In genomic region chr7:66219028-66219793, GRCm38 (mm10) we compare ENCODE assay signal across 9 mouse cellular contexts.
DNase-seq lines count a peak whose midpoint lies in the region; ATAC-seq and TF ChIP-seq lines count a peak whose summit lies in the region.
"Had no signal": no experiment of that assay in that cellular context is flagged by ENCODE, and none has a peak within 500 bp of the region (broad histone marks: within the 10 kb centered on the region; RNA-seq: fewer than 3 reads in every experiment).

No protein-coding gene starts in this region.

- peak overlapping the region; percentile 55; the same call in 1 of the 2 replicates for H3K27ac ChIP-seq in hindbrain, postnatal 0 days
- H3K27ac ChIP-seq in hindbrain, embryonic 14.5 days = no peak overlapping the region
- peak overlapping the region; percentile 82 for H3K27ac ChIP-seq in embryonic facial prominence, embryonic 10.5 days (replicated peaks)
- peak overlapping the region; percentile 70; the same call in 1 of the 2 replicates for H3K27ac ChIP-seq in liver, embryonic 12.5 days

- 87% methylated on average over 4 of the region's 4 CpGs for WGBS in hindbrain, postnatal 0 days
- 84% methylated on average over 4 of the region's 4 CpGs for WGBS in hindbrain, embryonic 14.5 days
- 84% methylated on average over 4 of the region's 4 CpGs for WGBS in embryonic facial prominence, embryonic 10.5 days
- WGBS in liver, embryonic 12.5 days (ENCODE audit: insufficient replicate concordance) = 80% methylated on average over 4 of the region's 4 CpGs

- H3K4me3 ChIP-seq in hindbrain, postnatal 0 days (ENCODE audit: low read length) = no peak overlapping the region
- H3K4me3 ChIP-seq in hindbrain, embryonic 14.5 days (replicated peaks; ENCODE audit: low read length) = no peak overlapping the region
- H3K4me3 ChIP-seq in embryonic facial prominence, embryonic 10.5 days = no peak overlapping the region
- no peak overlapping the region for H3K4me3 ChIP-seq in liver, embryonic 12.5 days
- H3K4me3 ChIP-seq: forebrain, embryonic 12.5 days had no signal

- H3K9ac ChIP-seq in hindbrain, postnatal 0 days (replicated peaks; ENCODE audit: low read length) = no peak overlapping the region
- H3K9ac ChIP-seq in hindbrain, embryonic 14.5 days = no peak overlapping the region
- H3K9ac ChIP-seq in liver, embryonic 12.5 days = no peak overlapping the region
- H3K9ac ChIP-seq: forebrain, embryonic 12.5 days had no signal

- no peak for ATAC-seq in hindbrain, postnatal 0 days
- ATAC-seq in hindbrain, embryonic 14.5 days (ENCODE audit: low FRiP score) = no peak
- ATAC-seq in liver, embryonic 12.5 days = no peak
- ATAC-seq in erythroid progenitor cell, adult 5-6 weeks (replicated peaks; ENCODE audit: low FRiP score, poor library complexity, severe bottlenecking) = no peak

- TF ChIP-seq CTCF in hindbrain, postnatal 0 days (IDR thresholded peaks at IDR 0.05; ENCODE audit: low read depth) = no peak

- DNase-seq in hindbrain, postnatal 0 days (ENCODE audit: low spot score) = no peak
- no peak for DNase-seq in hindbrain, embryonic 14.5 days (ENCODE audit: low spot score)
- DNase-seq in A20 (ENCODE audit: low read depth, low spot score) = peak; percentile 41
- DNase-seq in embryonic facial prominence, embryonic 10.5 days (ENCODE audit: low spot score) = no peak
- no peak for DNase-seq in gastrocnemius, postnatal 25 days
- DNase-seq: cerebellum, adult 9-10 months had no signal

- no peaks in the 10 kb centered on the region for H3K9me3 ChIP-seq in hindbrain, postnatal 0 days (ENCODE audit: low read length)
- no peaks in the 10 kb centered on the region for H3K9me3 ChIP-seq in hindbrain, embryonic 14.5 days (ENCODE audit: control insufficient read depth, low read length)
- no peaks in the 10 kb centered on the region for H3K9me3 ChIP-seq in embryonic facial prominence, embryonic 10.5 days
- no peaks in the 10 kb centered on the region for H3K9me3 ChIP-seq in liver, embryonic 12.5 days (replicated peaks)
- H3K9me3 ChIP-seq: forebrain, embryonic 12.5 days had no signal

- H3K4me1 ChIP-seq in hindbrain, postnatal 0 days (ENCODE audit: insufficient read depth, low read length) = peaks cover 16% of the 10 kb centered on the region
- H3K4me1 ChIP-seq in hindbrain, embryonic 14.5 days (replicated peaks; ENCODE audit: control insufficient read depth, insufficient read depth, low read length) = peaks cover 12% of the 10 kb centered on the region; the same call in 1 of the 2 replicates
- peaks cover 48% of the 10 kb centered on the region for H3K4me1 ChIP-seq in embryonic facial prominence, embryonic 10.5 days
- peaks cover 35% of the 10 kb centered on the region for H3K4me1 ChIP-seq in liver, embryonic 12.5 days

- no peaks in the 10 kb centered on the region for H3K27me3 ChIP-seq in hindbrain, postnatal 0 days (ENCODE audit: insufficient read depth, low read length)
- H3K27me3 ChIP-seq in hindbrain, embryonic 14.5 days (ENCODE audit: control insufficient read depth, insufficient read depth, low read length) = no peaks in the 10 kb centered on the region
- H3K27me3 ChIP-seq in embryonic facial prominence, embryonic 10.5 days (replicated peaks; ENCODE audit: low read depth, poor library complexity, severe bottlenecking) = no peaks in the 10 kb centered on the region
- H3K27me3 ChIP-seq in liver, embryonic 12.5 days (replicated peaks) = no peaks in the 10 kb centered on the region
- H3K27me3 ChIP-seq: forebrain, embryonic 12.5 days had no signal

- no peak overlapping the region for H3K4me2 ChIP-seq in hindbrain, postnatal 0 days (ENCODE audit: low read depth, low read length)
- no peak overlapping the region for H3K4me2 ChIP-seq in hindbrain, embryonic 14.5 days (replicated peaks)
- H3K4me2 ChIP-seq in liver, embryonic 12.5 days = no peak overlapping the region

- H3K36me3 ChIP-seq in hindbrain, postnatal 0 days (ENCODE audit: insufficient read depth, low read length) = no peaks in the 10 kb centered on the region
- no peaks in the 10 kb centered on the region for H3K36me3 ChIP-seq in hindbrain, embryonic 14.5 days (replicated peaks; ENCODE audit: control insufficient read depth, insufficient read depth)
- no peaks in the 10 kb centered on the region for H3K36me3 ChIP-seq in embryonic facial prominence, embryonic 10.5 days (replicated peaks)
- no peaks in the 10 kb centered on the region for H3K36me3 ChIP-seq in liver, embryonic 12.5 days
- H3K36me3 ChIP-seq: forebrain, embryonic 12.5 days had no signal
